Mouse (Mus musculus) intestine, embryonic 15.5 days (tissue): ENCODE results near the gene Ncor2. TPM values are rescaled to one million over a fixed set of nuclear protein-coding genes. Genes with fewer than 3 reads are reported as not detected.

Source experiments
- ATAC-seq: fragments of 200-750 bp; cut with Nextera tagmentation; 2 replicates; pipeline ENCODE4 v1.8.0; 2017; ENCODE audit warnings: moderate TSS enrichment, moderate library complexity
- H3K27ac ChIP-seq: fragments of 300-500 bp; sonication (generic); 2 replicates; pipeline ENCODE4 v1.5.1; 2015; ENCODE audit warnings: mild to moderate bottlenecking, inconsistent platforms
- H3K27me3 ChIP-seq: fragments of 300-500 bp; sonication (generic); replicated peaks from 2 replicates; pipeline ENCODE4 v1.6.1; 2015; ENCODE audit warnings: inconsistent platforms
- H3K36me3 ChIP-seq: fragments of 300-500 bp; sonication (generic); 2 replicates; pipeline ENCODE4 v1.6.1; 2015; ENCODE audit warnings: inconsistent platforms
- H3K4me1 ChIP-seq: fragments of 300-500 bp; sonication (generic); replicated peaks from 2 replicates; pipeline ENCODE4 v1.6.1; 2015; ENCODE audit warnings: inconsistent platforms
- H3K4me2 ChIP-seq: fragments of 300-500 bp; sonication (generic); replicated peaks from 2 replicates; pipeline ENCODE4 v1.6.1; 2015; ENCODE audit warnings: mild to moderate bottlenecking, inconsistent platforms
- H3K4me3 ChIP-seq: fragments of 300-500 bp; sonication (generic); replicated peaks from 2 replicates; pipeline ENCODE4 v1.5.1; 2015; ENCODE audit warnings: inconsistent platforms
- H3K9ac ChIP-seq: fragments of 300-500 bp; sonication (generic); 2 replicates; pipeline ENCODE4 v1.6.1; 2015; ENCODE audit warnings: inconsistent platforms
- H3K9me3 ChIP-seq: fragments of 300-500 bp; sonication (generic); 2 replicates; pipeline ENCODE4 v1.6.1; 2016; ENCODE audit warnings: inconsistent platforms
- WGBS: fragments of 180-500 bp; shearing (Covaris S2); methylation state at CpG from one replicate; pipeline ENCODE4 v1.1.7; 2015; 5-methylcytosine and 5-hydroxymethylcytosine counted together
- polyA plus RNA-seq: library from polyadenylated mRNA; unstranded; fragments of >200 nt; fragmentation: Nextera tagmentation; extraction: Ambion mirVana; gene quantifications from 2 replicates; pipeline ENCODE4 v1.2.1, GENCODE M21; 2015

Ncor2 gene
- polyA plus RNA-seq, 1 experiment from 2014 or later, result 20.0 TPM

GRCm38 (mm10) chr5:125011628-125012027, 167.4 kb downstream of the Ncor2 start:
- no peak overlapping the region for H3K9ac ChIP-seq
- no peaks in the 10 kb centered on the region for H3K27me3 ChIP-seq
- no peaks in the 10 kb centered on the region for H3K9me3 ChIP-seq
- no peak overlapping the region for H3K27ac ChIP-seq
- peaks cover 5% of the 10 kb centered on the region; the same call in 1 of the 2 replicates for H3K4me1 ChIP-seq
- WGBS, result 94% methylated on average over 8 of the region's 8 CpGs
- no peak overlapping the region for H3K4me3 ChIP-seq
- ATAC-seq, result no peak
- peaks cover 17% of the 10 kb centered on the region for H3K36me3 ChIP-seq
- no peak overlapping the region for H3K4me2 ChIP-seq

- no peak overlapping the region for H3K4me3 ChIP-seq
- peaks cover 10% of the 10 kb centered on the region for H3K4me1 ChIP-seq
- no peaks in the 10 kb centered on the region for H3K9me3 ChIP-seq
- H3K36me3 ChIP-seq, result peaks cover 14% of the 10 kb centered on the region
- H3K27me3 ChIP-seq, result no peaks in the 10 kb centered on the region
- H3K27ac ChIP-seq, result no peak overlapping the region
- WGBS, result 94% methylated on average over 24 of the region's 24 CpGs
- ATAC-seq, result no peak
- no peak overlapping the region for H3K4me2 ChIP-seq
- no peak overlapping the region for H3K9ac ChIP-seq
These were observed 167.9 kb downstream of the Ncor2 start for GRCm38 (mm10) chr5:125011166-125011565.

GRCm38 (mm10) chr5:125006896-125007295, 172.1 kb downstream of the Ncor2 start:
- no peak overlapping the region for H3K9ac ChIP-seq
- no peak for ATAC-seq
- H3K36me3 ChIP-seq, result 0 out of 2 replicates have a peak, but pooled peaks cover 4% of the 10 kb centered on the region
- H3K4me1 ChIP-seq, result peaks cover 24% of the 10 kb centered on the region
- WGBS, result 54% methylated on average over 5 of the region's 5 CpGs
- no peaks in the 10 kb centered on the region for H3K9me3 ChIP-seq
- no peak overlapping the region for H3K4me2 ChIP-seq
- H3K27ac ChIP-seq, result no peak overlapping the region
- no peak overlapping the region for H3K4me3 ChIP-seq
- H3K27me3 ChIP-seq, result peaks cover 5% of the 10 kb centered on the region; the same call in 1 of the 2 replicates

GRCm38 (mm10) chr5:125005871-125006652, 173.0 kb downstream of the Ncor2 start:
- 0 out of 2 replicates have a peak, but pooled peaks have one; percentile 11 for ATAC-seq
- H3K4me2 ChIP-seq, result no peak overlapping the region; the same call in 1 of the 2 replicates
- no peaks in the 10 kb centered on the region for H3K9me3 ChIP-seq
- no peak overlapping the region for H3K9ac ChIP-seq
- peaks cover 5% of the 10 kb centered on the region; the same call in 1 of the 2 replicates for H3K27me3 ChIP-seq
- no peak overlapping the region for H3K4me3 ChIP-seq
- H3K4me1 ChIP-seq, result peaks cover 24% of the 10 kb centered on the region
- WGBS, result 49% methylated on average over 9 of the region's 9 CpGs
- 0 out of 2 replicates have a peak, but pooled peaks cover 4% of the 10 kb centered on the region for H3K36me3 ChIP-seq
- no peak overlapping the region for H3K27ac ChIP-seq

- ATAC-seq, result peak; percentile 14; the same call in 1 of the 2 replicates
- Histone ChIP-seq H3K27ac (no peak overlapping the region), H3K9ac (peak overlapping the region; percentile 47; the same call in 1 of the 2 replicates), H3K9me3 (no peaks in the 10 kb centered on the region), H3K36me3 (0 out of 2 replicates have a peak, but pooled peaks cover 2% of the 10 kb centered on the region), H3K4me3 (peak overlapping the region; percentile 41), H3K4me2 (peak overlapping the region; percentile 86), H3K4me1 (peaks cover 24% of the 10 kb centered on the region), H3K27me3 (peaks cover 5% of the 10 kb centered on the region; the same call in 1 of the 2 replicates)
- 11% methylated on average over 15 of the region's 15 CpGs for WGBS
These were observed 175.2 kb downstream of the Ncor2 start for GRCm38 (mm10) chr5:125003873-125004255.

GRCm38 (mm10) chr5:125002969-125003872, 175.8 kb downstream of the Ncor2 start, which contains the start of gene Rflna:
Gene Rflna (plus strand): TSS chr5:125003221.
- H3K4me2 ChIP-seq, result peak within 1 kb of the TSS; percentile 86
- WGBS, result 3% methylated on average over 41 of the region's 41 CpGs

GRCm38 (mm10) chr5:125000756-125001250, 178.2 kb downstream of the Ncor2 start:
- Histone ChIP-seq H3K9me3 (no peaks in the 10 kb centered on the region), H3K9ac (no peak overlapping the region), H3K27me3 (peaks cover 5% of the 10 kb centered on the region; the same call in 1 of the 2 replicates), H3K36me3 (no peaks in the 10 kb centered on the region), H3K27ac (no peak overlapping the region), H3K4me1 (peaks cover 11% of the 10 kb centered on the region), H3K4me3 (no peak overlapping the region), H3K4me2 (no peak overlapping the region)
- WGBS, result 64% methylated on average over 10 of the region's 10 CpGs
- ATAC-seq, result no peak

More at GRCm38 (mm10) chr5:125002969-125003872, 175.8 kb downstream of the Ncor2 start, which contains the start of gene Rflna:
- H3K27me3 ChIP-seq, result peaks cover 5% of the 10 kb centered on the region; the same call in 1 of the 2 replicates
- no peaks in the 10 kb centered on the region for H3K9me3 ChIP-seq
- peak within 1 kb of the TSS; percentile 41 for H3K4me3 ChIP-seq
- peaks cover 24% of the 10 kb centered on the region for H3K4me1 ChIP-seq
- H3K36me3 ChIP-seq, result no peaks in the 10 kb centered on the region
- H3K27ac ChIP-seq, result no peak within 1 kb of the TSS
- peak; percentile 78 for ATAC-seq
- peak within 1 kb of the TSS; percentile 47 for H3K9ac ChIP-seq

- Histone ChIP-seq H3K27me3 (no peaks in the 10 kb centered on the region; the same call in 1 of the 2 replicates), H3K4me3 (no peak overlapping the region), H3K4me1 (peaks cover 2% of the 10 kb centered on the region), H3K9me3 (no peaks in the 10 kb centered on the region), H3K27ac (no peak overlapping the region), H3K4me2 (no peak overlapping the region), H3K36me3 (no peaks in the 10 kb centered on the region), H3K9ac (no peak overlapping the region)
- WGBS, result 67% methylated on average over 4 of the region's 4 CpGs
- ATAC-seq, result no peak
These were observed 181.1 kb downstream of the Ncor2 start for GRCm38 (mm10) chr5:124997913-124998312.

GRCm38 (mm10) chr5:124996816-124997215, 182.2 kb downstream of the Ncor2 start:
- no peaks in the 10 kb centered on the region for H3K36me3 ChIP-seq
- no peak overlapping the region for H3K27ac ChIP-seq
- no peak overlapping the region for H3K4me3 ChIP-seq
- ATAC-seq, result no peak
- H3K9ac ChIP-seq, result no peak overlapping the region
- peaks cover 2% of the 10 kb centered on the region; the same call in 1 of the 2 replicates for H3K4me1 ChIP-seq
- WGBS, result 55% methylated on average over 6 of the region's 6 CpGs
- no peaks in the 10 kb centered on the region for H3K9me3 ChIP-seq
- H3K27me3 ChIP-seq, result no peaks in the 10 kb centered on the region
- no peak overlapping the region for H3K4me2 ChIP-seq

- Histone ChIP-seq H3K9ac (no peak overlapping the region), H3K27ac (no peak overlapping the region), H3K4me2 (no peak overlapping the region), H3K36me3 (no peaks in the 10 kb centered on the region), H3K9me3 (no peaks in the 10 kb centered on the region), H3K4me3 (no peak overlapping the region), H3K4me1 (peaks cover 2% of the 10 kb centered on the region; the same call in 1 of the 2 replicates), H3K27me3 (no peaks in the 10 kb centered on the region)
- WGBS, result 62% methylated on average over 11 of the region's 11 CpGs
- no peak for ATAC-seq
These were observed 186.1 kb downstream of the Ncor2 start for GRCm38 (mm10) chr5:124992891-124993290.

GRCm38 (mm10) chr5:124992323-124992722, 186.7 kb downstream of the Ncor2 start:
- ATAC-seq, result no peak
- peaks cover 2% of the 10 kb centered on the region; the same call in 1 of the 2 replicates for H3K4me1 ChIP-seq
- H3K27me3 ChIP-seq, result no peaks in the 10 kb centered on the region
- no peak overlapping the region for H3K4me3 ChIP-seq
- H3K36me3 ChIP-seq, result no peaks in the 10 kb centered on the region
- WGBS, result 84% methylated on average over 8 of the region's 8 CpGs
- 0 out of 2 replicates have a peak overlapping the region, but pooled peaks have one; percentile 1 for H3K27ac ChIP-seq
- H3K9ac ChIP-seq, result no peak overlapping the region
- H3K9me3 ChIP-seq, result no peaks in the 10 kb centered on the region
- no peak overlapping the region for H3K4me2 ChIP-seq
